Mouse (Mus musculus) megakaryocyte-erythroid progenitor cell, adult 5-6 weeks (primary cell): Measurements from ENCODE around the gene Tbc1d1. TPM values are rescaled to one million over a fixed set of nuclear protein-coding genes. Genes with fewer than 3 reads are reported as not detected.

Experiments
- ATAC-seq: replicated peaks from 2 replicates; pipeline ENCODE4 v1.8.0; 2016; ENCODE audit warnings: mild to moderate bottlenecking, inconsistent platforms; ENCODE audit not compliant: severe bottlenecking, poor library complexity, low FRiP score, low TSS enrichment
- total RNA-seq, 2 experiments: library from RNA; stranded (forward) in 1 of 2; stranded (reverse) in 1 of 2; fragments of 200-1000, 215-1000 nt in 1 of 2; fragments of >200 nt in 1 of 2; fragmentation: Nextera tagmentation in 1 of 2; gene quantifications; 2 replicates each; pipeline ENCODE4 v1.2.3; 2014 to 2017

Gene Tbc1d1
- total RNA-seq, 2 experiments from 2014 or later: 6.7 to 15.9 TPM

- ATAC-seq: peak; percentile 40
Observed at GRCm38 (mm10) chr5:64159781-64160704, 3.9 kb downstream of the Tbc1d1 start.

GRCm38 (mm10) chr5:64160705-64161391 is 4.7 kb downstream of the Tbc1d1 start:
- no peak for ATAC-seq

GRCm38 (mm10) chr5:64161917-64162316 is 5.8 kb downstream of the Tbc1d1 start:
- no peak for ATAC-seq

GRCm38 (mm10) chr5:64162582-64162981 is 6.5 kb downstream of the Tbc1d1 start:
- ATAC-seq: no peak

GRCm38 (mm10) chr5:64164414-64164813 is 8.3 kb downstream of the Tbc1d1 start:
- no peak for ATAC-seq

GRCm38 (mm10) chr5:64165826-64166225 is 9.7 kb downstream of the Tbc1d1 start:
- no peak for ATAC-seq

- no peak for ATAC-seq
Observed at GRCm38 (mm10) chr5:64168990-64169540, 13.0 kb downstream of the Tbc1d1 start.

GRCm38 (mm10) chr5:64172884-64173283 is 16.8 kb downstream of the Tbc1d1 start:
- no peak for ATAC-seq

- ATAC-seq: no peak
Observed at GRCm38 (mm10) chr5:64173302-64173701, 17.2 kb downstream of the Tbc1d1 start.

- no peak for ATAC-seq
Observed at GRCm38 (mm10) chr5:64174429-64174935, 18.4 kb downstream of the Tbc1d1 start.

GRCm38 (mm10) chr5:64180548-64180947 is 24.4 kb downstream of the Tbc1d1 start:
- no peak for ATAC-seq

- ATAC-seq: no peak
Observed at GRCm38 (mm10) chr5:64183712-64184111, 27.6 kb downstream of the Tbc1d1 start.

- ATAC-seq: no peak
Observed at GRCm38 (mm10) chr5:64185257-64185656, 29.2 kb downstream of the Tbc1d1 start.

- no peak for ATAC-seq
Observed at GRCm38 (mm10) chr5:64186566-64186965, 30.5 kb downstream of the Tbc1d1 start.

GRCm38 (mm10) chr5:64188083-64188648 is 32.1 kb downstream of the Tbc1d1 start:
- ATAC-seq: no peak

GRCm38 (mm10) chr5:64190892-64191291 is 34.8 kb downstream of the Tbc1d1 start:
- no peak for ATAC-seq

GRCm38 (mm10) chr5:64193353-64193752 is 37.2 kb downstream of the Tbc1d1 start:
- no peak for ATAC-seq

- no peak for ATAC-seq
Observed at GRCm38 (mm10) chr5:64196250-64196865, 40.3 kb downstream of the Tbc1d1 start.

GRCm38 (mm10) chr5:64196866-64197321 is 40.8 kb downstream of the Tbc1d1 start:
- no peak for ATAC-seq
